Mouse (Mus musculus) brain, embryonic 14.5 days (tissue): ENCODE results near the gene Kidins220. TPM values are rescaled to one million over a fixed set of nuclear protein-coding genes. Genes with fewer than 3 reads are reported as not detected.

Source experiments
- DNase-seq: peaks from one replicate; pipeline ENCODE4 v3.0.0-alpha.2; 2011; ENCODE audit warnings: low read depth
- CTCF ChIP-seq: fragments of 200-500 bp; IDR thresholded peaks from 2 replicates; pipeline ENCODE4 v1.5.1; 2012; ENCODE audit warnings: inconsistent platforms, mild to moderate bottlenecking, moderate library complexity, borderline replicate concordance; ENCODE audit not compliant: insufficient read depth, insufficient read length; ENCODE audit errors: extremely low read depth
- POLR2A ChIP-seq: fragments of 200-500 bp; IDR thresholded peaks from 2 replicates; pipeline ENCODE4 v1.6.1; 2012; ENCODE audit warnings: mild to moderate bottlenecking, inconsistent platforms, borderline replicate concordance; ENCODE audit not compliant: poor library complexity, insufficient read depth, insufficient read length, severe bottlenecking; ENCODE audit errors: extremely low read depth
- polyA plus RNA-seq: library from polyadenylated mRNA; depleted of rRNA; stranded (reverse); fragments of >200 nt; gene quantifications from 2 replicates; pipeline ENCODE4 v1.2.3, GENCODE M21; 2012

The Kidins220 gene
- polyA plus RNA-seq, 1 experiment: 265 TPM

DNA sequence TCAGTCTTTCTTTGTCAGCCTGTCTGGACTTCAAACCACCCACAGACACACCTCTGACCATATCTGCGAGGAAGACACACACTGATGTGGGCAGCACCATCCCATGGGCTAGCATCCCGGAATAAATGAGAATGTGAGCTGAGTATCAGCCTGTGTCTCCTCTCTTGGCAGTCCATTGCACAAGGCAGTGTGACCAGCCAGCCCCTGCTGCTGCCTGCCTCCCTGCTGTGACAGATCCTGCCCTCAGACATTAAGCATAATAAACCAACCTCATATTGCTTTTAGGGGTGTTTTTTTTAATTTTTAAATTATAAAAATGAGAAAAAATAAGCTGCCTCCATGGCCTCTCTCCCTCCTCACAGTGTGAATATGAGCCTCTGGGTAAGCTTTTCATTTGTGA, 8.7 kb upstream of the Kidins220 start:
- no peak for DNase-seq
- TF ChIP-seq POLR2A: no peak
- TF ChIP-seq CTCF: no peak

GRCm38 (mm10) chr12:24971490-24972200, 3.1 kb upstream of the Kidins220 start:
- DNase-seq: no peak
- TF ChIP-seq POLR2A: no peak
- TF ChIP-seq CTCF: no peak

GRCm38 (mm10) chr12:24972371-24973350, 2.1 kb upstream of the Kidins220 start:
- TF ChIP-seq CTCF: no peak
- no peak for TF ChIP-seq POLR2A
- no peak for DNase-seq

DNA sequence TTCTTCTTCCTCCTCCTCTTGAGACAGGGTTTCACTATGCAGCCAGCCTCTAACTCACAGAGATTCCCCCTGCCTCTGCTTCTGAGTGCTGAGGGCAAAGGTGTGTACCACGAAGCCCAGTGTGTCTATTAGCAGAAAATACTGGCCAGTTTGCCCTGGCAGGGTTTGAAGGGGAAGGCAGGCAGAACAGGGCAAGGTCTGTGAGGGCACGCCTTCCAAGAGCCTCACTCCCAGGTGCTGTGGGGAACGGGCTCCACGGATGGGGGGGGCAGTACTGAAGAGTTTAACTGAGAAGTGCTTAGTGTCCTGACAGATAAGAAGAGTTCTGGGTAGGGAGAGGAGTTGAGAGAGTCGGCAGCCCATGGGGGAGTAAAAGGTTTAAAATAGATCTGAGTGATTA, 1.1 kb upstream of the Kidins220 start:
- no peak for DNase-seq
- TF ChIP-seq POLR2A: no peak
- TF ChIP-seq CTCF: no peak

- TF ChIP-seq CTCF (peak; percentile 60; the same call in 1 of the 2 replicates), POLR2A (0 out of 2 replicates have a peak, but pooled peaks have one; percentile 12)
- peak; percentile 91 for DNase-seq
These were observed 499 bp downstream of the Kidins220 start for GRCm38 (mm10) chr12:24975115-24975733.

GRCm38 (mm10) chr12:24985226-24985625, 10.5 kb downstream of the Kidins220 start:
- TF ChIP-seq CTCF (no peak), POLR2A (no peak)
- no peak for DNase-seq

GRCm38 (mm10) chr12:24995350-24995749, 20.6 kb downstream of the Kidins220 start:
- TF ChIP-seq POLR2A (no peak), CTCF (no peak)
- DNase-seq: no peak

- TF ChIP-seq POLR2A: no peak
- TF ChIP-seq CTCF: no peak
- no peak for DNase-seq
These were observed 30.6 kb downstream of the Kidins220 start for GRCm38 (mm10) chr12:25005350-25005749.

GRCm38 (mm10) chr12:25009957-25010356, 35.2 kb downstream of the Kidins220 start:
- DNase-seq: no peak
- no peak for TF ChIP-seq POLR2A
- TF ChIP-seq CTCF: no peak

DNA sequence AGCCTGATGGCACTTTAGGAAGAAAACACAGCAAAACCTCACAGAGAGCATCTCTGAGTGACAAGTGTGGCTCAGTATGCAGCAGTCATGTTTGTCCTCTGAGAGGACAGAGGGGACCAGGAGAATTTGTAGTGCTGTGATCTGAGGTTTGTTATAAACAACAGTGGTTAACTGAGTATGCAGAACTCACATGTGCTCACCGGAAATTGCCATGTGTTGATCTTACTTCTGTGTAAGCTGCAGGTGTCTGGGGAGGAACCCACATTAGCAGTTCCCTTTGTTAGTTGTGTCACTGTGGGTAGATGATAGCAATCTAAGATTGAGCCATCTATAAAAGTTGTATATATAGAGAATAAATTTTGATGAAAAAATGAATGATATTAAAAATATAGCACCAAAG, 35.7 kb downstream of the Kidins220 start:
- TF ChIP-seq CTCF: no peak
- no peak for TF ChIP-seq POLR2A

More for the DNA sequence above, 35.7 kb downstream of the Kidins220 start:
- no peak for DNase-seq
